Mouse (Mus musculus): Measurements from ENCODE around the gene Usp38.

DNA sequence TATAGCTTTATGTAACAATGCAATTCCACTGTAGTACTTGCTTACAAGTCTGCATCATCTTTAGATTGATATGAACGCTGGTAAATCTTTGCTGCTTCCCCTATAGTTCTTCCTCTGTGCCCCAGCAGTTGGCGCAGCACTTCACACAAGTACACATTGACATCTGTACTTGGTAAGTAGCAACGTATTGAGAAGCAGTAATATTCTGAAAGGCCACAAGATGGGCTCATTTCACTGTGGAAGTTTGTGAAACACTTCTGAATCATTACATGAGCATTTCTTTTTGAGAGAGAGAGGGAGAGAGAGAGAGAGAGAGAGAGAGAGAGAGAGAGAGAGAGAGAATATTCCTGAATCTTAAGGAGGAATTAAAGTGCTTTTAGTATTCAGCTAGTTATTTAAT is 47.2 kb upstream of the Usp38 start:
- no peak for TF ChIP-seq GATA2 (IDR thresholded peaks at IDR 0.05; ENCODE audit: borderline replicate concordance, low read depth, low read length)
- TF ChIP-seq CTCF (IDR thresholded peaks at IDR 0.05; ENCODE audit: low read depth, low read length) = no peak
- no peak for TF ChIP-seq TAL1 (conservative IDR thresholded peaks at IDR 0.05; ENCODE audit: low read depth, low read length)
